Mouse (Mus musculus) bone marrow, adult 2 months (tissue): ENCODE results near the gene Trim41. TPM values are rescaled to one million over a fixed set of nuclear protein-coding genes. Genes with fewer than 3 reads are reported as not detected.

Experiments used
- H3K27ac ChIP-seq: fragments of 200-500 bp; 2 replicates; pipeline ENCODE4 v1.5.1; 2012; ENCODE audit warnings: low read depth, mild to moderate bottlenecking, control low read depth, inconsistent platforms, low read length; ENCODE audit not compliant: control insufficient read depth, poor library complexity, insufficient read depth
- H3K4me1 ChIP-seq: fragments of 200-500 bp; 2 replicates; pipeline ENCODE4 v1.6.1; 2011; ENCODE audit warnings: low read length; ENCODE audit not compliant: control insufficient read depth, insufficient read depth
- H3K4me3 ChIP-seq: fragments of 200-500 bp; replicated peaks from 2 replicates; pipeline ENCODE3; 2011; ENCODE audit warnings: mild to moderate bottlenecking, low read depth, low read length, control low read depth; ENCODE audit not compliant: control insufficient read depth
- CTCF ChIP-seq: fragments of 200-500 bp; IDR thresholded peaks from 2 replicates; pipeline ENCODE4 v1.5.1; 2011; ENCODE audit warnings: low read length, control low read depth; ENCODE audit not compliant: control insufficient read depth, insufficient read depth
- POLR2A ChIP-seq: fragments of 200-500 bp; IDR thresholded peaks from 2 replicates; pipeline ENCODE4 v1.6.1; 2011; ENCODE audit warnings: low read depth, mild to moderate bottlenecking, control low read depth, low read length, borderline replicate concordance; ENCODE audit not compliant: control insufficient read depth
- WGBS: fragments of 180-500 bp; shearing (Covaris S2); methylation state at CpG from one replicate; pipeline ENCODE4 v1.1.7; 2018; 5-methylcytosine and 5-hydroxymethylcytosine counted together
- polyA plus RNA-seq: library from polyadenylated mRNA; stranded (reverse); fragments of >200 nt; gene quantifications from 2 replicates; pipeline ENCODE4 v1.2.4, GENCODE M21; 2011; ENCODE audit warnings: low replicate concordance; ENCODE audit not compliant: missing spikeins, insufficient read depth, insufficient read length

Gene Trim41
- polyA plus RNA-seq, 1 experiment = 51.0 TPM

DNA sequence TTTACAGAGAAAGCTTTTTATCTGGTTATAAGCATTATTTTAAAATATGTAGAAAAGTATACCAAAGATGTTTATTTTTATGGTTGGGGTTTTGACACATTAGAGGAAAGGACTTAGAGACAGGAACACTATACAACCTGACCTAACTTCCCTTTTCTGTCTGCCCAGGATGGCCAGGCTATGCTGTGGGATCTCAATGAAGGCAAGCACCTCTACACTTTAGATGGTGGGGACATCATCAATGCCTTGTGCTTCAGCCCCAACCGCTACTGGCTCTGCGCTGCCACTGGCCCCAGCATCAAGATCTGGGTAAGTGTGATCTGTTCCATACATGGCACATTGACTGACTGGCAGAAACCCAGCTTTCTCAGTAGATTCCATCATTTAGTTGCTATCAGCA is 13.2 kb downstream of the Trim41 start:
- Histone ChIP-seq H3K4me3 (no peak overlapping the region), H3K4me1 (peaks cover 2% of the 10 kb centered on the region; the same call in 1 of the 2 replicates), H3K27ac (no peak overlapping the region)
- no peak for TF ChIP-seq CTCF
- TF ChIP-seq POLR2A = no peak
- 94% methylated on average over 2 of the region's 2 CpGs for WGBS

DNA sequence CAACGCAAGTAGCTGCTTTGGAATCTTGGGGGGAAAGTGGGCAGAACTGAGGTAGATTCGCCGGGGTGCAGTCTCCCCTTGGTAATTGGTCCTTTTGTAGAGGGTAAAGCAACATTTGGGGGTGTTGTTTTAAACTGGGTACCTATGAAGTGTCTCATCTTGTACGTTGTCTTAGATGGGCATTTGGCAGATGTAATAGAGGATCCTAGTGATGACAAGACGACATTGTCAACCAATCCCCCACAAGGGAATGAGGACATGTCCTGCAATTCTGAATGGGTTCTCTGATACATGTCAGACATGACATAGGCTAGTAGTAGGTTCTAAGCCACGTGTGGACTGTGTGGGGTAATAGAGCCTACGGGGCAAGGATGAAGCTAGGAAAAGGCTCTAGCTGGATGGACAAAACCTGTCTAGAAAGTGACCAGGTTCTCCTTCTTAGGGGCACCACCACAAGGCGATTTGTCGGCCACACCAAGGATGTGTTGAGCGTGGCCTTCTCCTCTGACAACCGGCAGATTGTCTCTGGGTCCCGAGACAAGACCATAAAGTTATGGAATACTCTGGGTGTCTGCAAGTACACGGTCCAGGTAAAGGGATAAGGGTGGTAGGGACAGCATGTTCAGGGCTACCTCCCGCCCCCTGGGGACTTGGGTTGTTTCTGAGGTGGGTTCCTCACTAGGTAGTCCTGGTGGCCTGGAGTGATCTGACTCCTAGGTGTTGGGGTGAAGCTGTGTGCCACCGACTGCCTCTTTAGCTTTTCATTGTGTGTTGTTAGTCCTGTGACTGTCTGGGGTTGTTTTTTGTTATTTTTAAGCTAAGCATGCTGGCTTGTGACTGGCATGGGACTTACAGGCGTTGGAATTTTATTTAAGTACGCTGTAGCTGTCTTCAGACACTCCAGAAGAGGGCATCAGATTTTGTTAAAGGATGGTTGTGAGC is 15.1 kb downstream of the Trim41 start:
- TF ChIP-seq POLR2A (no peak), CTCF (no peak)
- WGBS = 59% methylated on average over 17 of the region's 17 CpGs
- peak overlapping the region; percentile 29 for H3K4me3 ChIP-seq
- H3K27ac ChIP-seq = no peak overlapping the region
- H3K4me1 ChIP-seq = peaks cover 2% of the 10 kb centered on the region; the same call in 1 of the 2 replicates

DNA sequence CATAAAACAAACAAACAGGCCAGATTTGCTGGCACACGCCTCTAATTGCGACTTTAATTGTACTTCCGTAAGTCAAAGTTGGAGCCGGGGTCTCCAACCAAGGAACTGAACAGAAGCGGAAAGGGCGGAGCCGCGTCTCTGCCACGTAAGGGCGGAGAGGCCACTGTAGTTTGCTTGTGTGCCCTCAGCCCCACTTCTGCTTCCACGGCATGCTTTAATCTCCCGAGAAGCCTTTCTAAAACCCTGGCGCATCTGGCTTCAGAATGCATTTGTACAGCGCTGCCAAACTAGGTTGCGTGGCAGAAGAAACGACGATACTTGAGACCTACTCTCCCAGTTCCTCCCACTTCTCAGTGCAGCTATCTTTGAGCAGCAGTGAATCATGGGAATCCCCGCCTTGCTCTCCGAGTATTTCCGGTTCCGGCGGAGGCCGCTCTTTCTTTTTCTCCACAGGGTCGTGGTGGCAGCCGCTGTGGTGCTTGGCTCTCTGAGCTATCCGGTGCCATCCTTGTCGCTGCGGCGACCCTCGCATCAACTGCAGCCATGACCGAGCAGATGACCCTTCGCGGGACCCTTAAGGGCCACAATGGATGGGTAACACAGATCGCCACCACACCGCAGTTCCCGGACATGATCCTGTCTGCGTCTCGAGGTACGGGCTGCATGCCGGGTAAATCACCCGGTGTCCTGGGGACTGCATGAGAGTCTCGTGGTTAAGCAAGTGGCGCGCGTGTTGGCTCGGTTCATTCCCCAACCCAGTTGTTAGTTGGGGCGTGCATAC is 17.0 kb downstream of the Trim41 start, which contains the start of gene Rack1:
Rack1 (plus strand) TSS at position 412 of the 781 bp plus-strand sequence.
- H3K4me3 ChIP-seq = peak within 1 kb of the TSS; percentile 86
- H3K4me1 ChIP-seq = peaks cover 2% of the 10 kb centered on the region; the same call in 1 of the 2 replicates
- peak within 1 kb of the TSS; percentile 88 for H3K27ac ChIP-seq
- TF ChIP-seq POLR2A (peak; percentile 86), CTCF (no peak)
- WGBS = under 1% methylated on average over 47 of the region's 47 CpGs

DNA sequence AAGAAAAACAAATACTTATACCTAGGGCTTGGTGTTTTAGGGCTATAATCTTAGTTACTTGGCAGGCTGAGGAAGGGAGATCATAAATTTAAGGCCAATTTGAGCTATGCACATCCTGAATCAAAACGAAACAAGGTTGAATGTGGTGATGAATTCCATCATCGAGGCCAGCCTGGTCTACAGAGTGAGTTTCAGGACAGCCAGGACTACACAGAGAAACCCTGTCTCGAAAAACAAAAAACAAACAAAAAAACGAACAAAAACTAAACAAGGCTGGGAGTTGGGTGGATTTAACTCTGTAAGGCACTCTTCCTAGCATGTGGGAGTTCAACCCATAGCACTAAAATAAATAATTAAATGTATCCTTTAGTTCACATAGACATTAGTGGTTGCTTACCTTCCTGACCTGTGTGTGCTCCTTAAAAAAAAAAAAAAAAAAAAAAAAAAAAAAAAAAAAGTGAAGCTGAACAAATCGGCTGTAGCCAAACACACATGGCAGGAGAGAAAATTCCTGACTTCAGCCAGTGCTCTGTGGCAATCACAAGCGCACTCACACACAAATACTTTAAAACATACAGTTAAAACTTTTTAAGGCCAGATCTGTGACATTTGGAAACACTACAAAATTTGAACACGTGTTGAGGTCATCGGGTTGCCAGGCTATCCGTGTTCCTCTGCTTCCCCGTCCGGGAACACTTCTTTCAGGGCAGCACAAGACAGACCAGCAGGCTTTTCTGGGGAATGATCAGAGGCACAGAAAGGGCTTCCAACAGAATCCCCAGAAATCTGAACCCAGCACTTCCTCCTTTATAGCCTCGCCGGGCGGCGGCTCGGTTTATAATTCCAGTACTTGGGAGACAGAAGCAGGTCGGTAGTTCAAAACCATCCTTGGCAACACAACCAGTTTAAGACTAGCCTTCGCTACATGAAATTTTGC is 17.9 kb downstream of the Trim41 start:
- peak overlapping the region; percentile 88 for H3K27ac ChIP-seq
- 3% methylated on average over 18 of the region's 18 CpGs for WGBS
- no peak for TF ChIP-seq CTCF
- no peak for TF ChIP-seq POLR2A
- H3K4me1 ChIP-seq = peaks cover 2% of the 10 kb centered on the region; the same call in 1 of the 2 replicates
- peak overlapping the region; percentile 86 for H3K4me3 ChIP-seq

DNA sequence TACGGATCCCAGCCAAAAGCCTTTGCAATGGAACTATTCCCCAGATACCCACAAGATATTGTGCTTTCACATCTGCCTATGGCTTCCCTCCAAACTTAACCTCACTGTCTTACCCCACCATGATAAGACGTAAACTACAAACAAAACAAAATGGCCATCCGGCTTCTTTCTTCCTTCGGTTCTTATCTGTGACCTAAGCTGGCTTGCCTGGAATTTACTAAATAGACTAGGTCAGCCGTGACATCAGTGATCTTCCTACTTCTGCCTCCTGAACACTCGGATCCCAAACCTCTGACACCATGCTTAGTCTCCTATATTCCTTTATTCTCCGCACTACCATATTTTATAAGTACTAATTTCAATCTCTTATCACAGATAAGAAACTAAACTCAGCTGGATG is 18.8 kb downstream of the Trim41 start:
- no peak for TF ChIP-seq CTCF
- TF ChIP-seq POLR2A = no peak
- Histone ChIP-seq H3K27ac (no peak overlapping the region), H3K4me1 (peaks cover 2% of the 10 kb centered on the region; the same call in 1 of the 2 replicates), H3K4me3 (peak overlapping the region; percentile 7)
- 62% methylated on average over 7 of the region's 7 CpGs for WGBS

DNA sequence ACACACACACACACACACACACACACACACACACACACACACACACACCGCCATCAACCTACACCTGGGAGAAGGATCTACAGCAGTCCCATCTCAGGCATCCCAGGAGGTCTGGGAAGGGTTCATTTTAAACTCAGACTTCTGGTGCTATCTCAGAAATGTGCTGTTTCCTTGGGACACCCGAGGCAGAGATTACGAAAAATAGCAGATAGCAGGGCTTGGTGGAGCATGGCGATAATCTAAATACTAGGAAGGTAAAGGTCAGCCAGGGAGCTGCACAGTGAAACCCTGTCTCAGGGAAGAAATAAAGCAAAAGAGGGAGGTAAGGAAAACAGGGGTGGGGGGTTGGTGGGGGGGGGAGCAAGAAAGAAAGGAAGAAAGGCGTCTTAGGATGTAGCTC is 19.9 kb downstream of the Trim41 start:
- H3K4me3 ChIP-seq = no peak overlapping the region
- WGBS = 53% methylated on average over 5 of the region's 5 CpGs
- TF ChIP-seq CTCF (no peak), POLR2A (no peak)
- no peak overlapping the region for H3K27ac ChIP-seq
- peaks cover 2% of the 10 kb centered on the region; the same call in 1 of the 2 replicates for H3K4me1 ChIP-seq

DNA sequence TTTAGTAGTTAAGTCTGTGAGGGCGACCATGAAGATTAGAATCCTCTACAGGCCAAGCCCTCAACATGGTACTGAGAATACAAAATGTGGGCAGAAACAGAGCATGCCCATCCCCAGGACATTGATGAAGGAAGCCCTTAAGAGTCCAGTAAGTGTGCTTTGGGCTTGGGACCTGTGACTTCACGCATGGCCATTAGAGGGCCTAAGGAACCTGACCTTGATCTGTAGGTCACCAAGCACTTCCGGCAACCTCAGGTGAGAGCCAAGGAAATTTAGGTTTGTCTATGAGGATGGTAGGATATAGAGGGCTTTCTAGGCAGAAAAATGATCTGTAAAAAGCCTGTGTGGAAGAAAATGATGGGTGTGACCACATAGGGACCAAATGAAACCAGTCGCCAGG is 20.9 kb downstream of the Trim41 start:
- TF ChIP-seq POLR2A (no peak), CTCF (no peak)

More for the DNA sequence above, 20.9 kb downstream of the Trim41 start:
- WGBS = 77% methylated on average over 4 of the region's 4 CpGs
- no peak overlapping the region for H3K27ac ChIP-seq
- no peak overlapping the region for H3K4me3 ChIP-seq
- H3K4me1 ChIP-seq = no peaks in the 10 kb centered on the region; the same call in 1 of the 2 replicates
